ENCODE assay signal across 29 mouse cellular contexts in the genomic region with DNA sequence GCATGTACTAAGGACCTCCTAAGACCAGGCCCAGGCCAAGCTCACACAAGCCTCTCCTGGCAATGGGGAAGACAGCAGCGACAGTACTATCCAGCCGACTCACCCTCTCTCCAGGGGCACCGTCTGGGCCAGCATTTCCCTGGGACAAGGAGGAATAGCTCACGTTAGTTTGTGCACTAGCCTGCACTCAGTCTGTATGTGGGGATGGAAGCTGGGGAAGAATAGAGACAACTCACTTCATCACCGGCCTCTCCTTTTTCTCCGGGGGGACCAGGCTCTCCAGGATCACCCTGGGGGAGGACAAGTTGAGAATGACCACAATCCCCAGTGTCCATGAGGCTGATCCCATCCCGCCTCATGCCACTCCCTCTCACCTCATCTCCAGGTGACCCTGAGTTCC. TPM values are rescaled to one million over a fixed set of nuclear protein-coding genes. Genes with fewer than 3 reads are reported as not detected.
"Had no signal": no experiment of that assay in that cellular context is flagged by ENCODE, and none has a peak within 500 bp of the region (broad histone marks: within the 10 kb centered on the region; RNA-seq: fewer than 3 reads in every experiment).

No protein-coding gene starts in this region.

- DNase-seq: left cerebral cortex, postnatal 4 days; liver; liver, embryonic 13.5 days; liver, postnatal 0 days; lung, adult 18-20 months; lung, adult 2 months; lung, embryonic 14.5 days; lung, postnatal 10 days; lung, postnatal 14 days; lung, postnatal 36 days; midbrain, embryonic 14.5 days had no signal

- H3K27me3 ChIP-seq: limb, embryonic 12.5 days; limb, embryonic 13.5 days; limb, embryonic 15.5 days; liver, embryonic 12.5 days; liver, embryonic 13.5 days; liver, embryonic 15.5 days; lung, embryonic 15.5 days; midbrain, embryonic 12.5 days; midbrain, embryonic 13.5 days; midbrain, embryonic 15.5 days had no signal

- H3K4me3 ChIP-seq: limb, embryonic 10.5 days; limb, embryonic 12.5 days; limb, embryonic 13.5 days; limb, embryonic 15.5 days; liver, embryonic 12.5 days; liver, embryonic 13.5 days; liver, embryonic 15.5 days; lung, embryonic 15.5 days; megakaryocyte, embryonic 14.5 days; midbrain, embryonic 10.5 days; midbrain, embryonic 12.5 days; midbrain, embryonic 13.5 days; midbrain, embryonic 15.5 days; myocyte had no signal

- H3K27ac ChIP-seq: limb, embryonic 10.5 days; limb, embryonic 12.5 days; limb, embryonic 13.5 days; limb, embryonic 15.5 days; liver, embryonic 12.5 days; liver, embryonic 13.5 days; liver, embryonic 14.5 days; liver, embryonic 15.5 days; lung, embryonic 15.5 days; macrophage; midbrain, embryonic 10.5 days; midbrain, embryonic 12.5 days; midbrain, embryonic 13.5 days; midbrain, embryonic 15.5 days had no signal

- H3K9me3 ChIP-seq: limb, embryonic 10.5 days; limb, embryonic 12.5 days; limb, embryonic 13.5 days; limb, embryonic 15.5 days; liver, embryonic 12.5 days; liver, embryonic 13.5 days; liver, embryonic 15.5 days; lung, embryonic 15.5 days; megakaryocyte, embryonic 14.5 days; midbrain, embryonic 10.5 days; midbrain, embryonic 12.5 days; midbrain, embryonic 13.5 days; midbrain, embryonic 15.5 days had no signal

- H3K36me3 ChIP-seq: liver, embryonic 12.5 days; liver, embryonic 13.5 days; liver, embryonic 15.5 days; midbrain, embryonic 10.5 days; midbrain, embryonic 12.5 days; midbrain, embryonic 13.5 days; midbrain, embryonic 15.5 days had no signal

- H3K4me1 ChIP-seq: limb, embryonic 12.5 days; limb, embryonic 13.5 days; limb, embryonic 15.5 days; liver, embryonic 12.5 days; liver, embryonic 13.5 days; liver, embryonic 15.5 days; lung, embryonic 15.5 days; megakaryocyte, embryonic 14.5 days; midbrain, embryonic 10.5 days; midbrain, embryonic 12.5 days; midbrain, embryonic 13.5 days; midbrain, embryonic 15.5 days had no signal

RNA-seq across cellular contexts. Expression of a gene that starts 8.9 kb away (rescaled TPM):
- total RNA-seq: megakaryocyte progenitor cell, adult 5-6 weeks; megakaryocyte-erythroid progenitor cell, adult 5-6 weeks; monocyte, adult 5-6 weeks had no signal
